Mouse (Mus musculus) heart, embryonic 15.5 days (tissue): Measurements from ENCODE around the gene Ppp5c. TPM values are rescaled to one million over a fixed set of nuclear protein-coding genes. Genes with fewer than 3 reads are reported as not detected.

Experiments
- ATAC-seq: fragments of 200-750 bp; cut with Nextera tagmentation; replicated peaks from 2 replicates; pipeline ENCODE4 v1.8.0; 2017; ENCODE audit warnings: low read depth, moderate TSS enrichment; ENCODE audit not compliant: insufficient number of reproducible peaks, insufficient read depth, low FRiP score
- H3K27ac ChIP-seq: fragments of 300-500 bp; sonication (generic); 2 replicates; pipeline ENCODE4 v1.5.1; 2015; ENCODE audit warnings: mild to moderate bottlenecking, inconsistent platforms
- H3K27me3 ChIP-seq: fragments of 300-500 bp; sonication (generic); 2 replicates; pipeline ENCODE4 v1.6.1; 2015; ENCODE audit warnings: inconsistent platforms
- H3K36me3 ChIP-seq: fragments of 300-500 bp; sonication (generic); 2 replicates; pipeline ENCODE4 v1.6.1; 2015; ENCODE audit warnings: mild to moderate bottlenecking, inconsistent platforms
- H3K4me1 ChIP-seq: fragments of 300-500 bp; sonication (generic); replicated peaks from 2 replicates; pipeline ENCODE4 v1.6.1; 2015; ENCODE audit warnings: inconsistent platforms
- H3K4me2 ChIP-seq: fragments of 300-500 bp; sonication (generic); 2 replicates; pipeline ENCODE4 v1.6.1; 2015; ENCODE audit warnings: inconsistent platforms, mild to moderate bottlenecking, moderate library complexity
- H3K4me3 ChIP-seq: fragments of 300-500 bp; sonication (generic); 2 replicates; pipeline ENCODE4 v1.5.1; 2015; ENCODE audit warnings: mild to moderate bottlenecking, inconsistent platforms
- H3K9ac ChIP-seq: fragments of 300-500 bp; sonication (generic); 2 replicates; pipeline ENCODE4 v1.6.1; 2015; ENCODE audit warnings: mild to moderate bottlenecking, inconsistent platforms
- H3K9me3 ChIP-seq: fragments of 300-500 bp; sonication (generic); replicated peaks from 2 replicates; pipeline ENCODE4 v1.6.1; 2016; ENCODE audit warnings: inconsistent platforms
- WGBS: fragments of 180-500 bp; shearing (Covaris S2); methylation state at CpG from one replicate; pipeline ENCODE4 v1.1.7; 2015; ENCODE audit warnings: mixed read lengths; 5-methylcytosine and 5-hydroxymethylcytosine counted together
- polyA plus RNA-seq: library from polyadenylated mRNA; unstranded; fragments of >200 nt; fragmentation: Nextera tagmentation; extraction: Ambion mirVana; gene quantifications from 2 replicates; pipeline ENCODE4 v1.2.1, GENCODE M21; 2015

Gene Ppp5c
- polyA plus RNA-seq, 1 experiment from 2014 or later: 82.5 TPM

DNA sequence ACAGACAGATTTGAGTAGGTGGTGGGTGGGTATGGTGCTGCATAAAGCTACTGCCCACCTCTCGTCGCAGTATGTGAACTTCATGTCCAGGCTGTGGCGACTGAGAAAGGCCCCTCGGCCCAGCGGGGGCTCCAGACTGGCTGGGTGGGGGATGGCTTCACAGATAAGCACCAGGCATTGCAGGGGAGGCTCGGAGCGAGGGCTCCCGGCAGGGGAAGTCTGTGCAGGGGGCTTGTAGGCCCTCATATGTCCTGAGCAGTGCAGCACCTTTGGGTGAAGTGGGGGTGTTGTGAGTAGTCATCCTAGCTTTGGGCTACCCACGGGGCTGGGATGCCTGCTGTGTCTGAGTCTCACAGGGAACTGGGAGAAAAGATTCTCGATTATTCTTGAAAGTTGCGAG, 22.8 kb upstream of the Ppp5c start:
- WGBS: 55% methylated on average over 11 of the region's 11 CpGs
- H3K9me3 ChIP-seq: no peaks in the 10 kb centered on the region
- no peak overlapping the region for H3K27ac ChIP-seq
- H3K27me3 ChIP-seq: no peaks in the 10 kb centered on the region
- peaks cover 4% of the 10 kb centered on the region for H3K4me1 ChIP-seq
- H3K4me3 ChIP-seq: no peak overlapping the region
- ATAC-seq: 0 out of 2 replicates have a peak, but pooled peaks have one; percentile 7
- H3K36me3 ChIP-seq: peaks cover 69% of the 10 kb centered on the region
- no peak overlapping the region for H3K9ac ChIP-seq
- no peak overlapping the region for H3K4me2 ChIP-seq

DNA sequence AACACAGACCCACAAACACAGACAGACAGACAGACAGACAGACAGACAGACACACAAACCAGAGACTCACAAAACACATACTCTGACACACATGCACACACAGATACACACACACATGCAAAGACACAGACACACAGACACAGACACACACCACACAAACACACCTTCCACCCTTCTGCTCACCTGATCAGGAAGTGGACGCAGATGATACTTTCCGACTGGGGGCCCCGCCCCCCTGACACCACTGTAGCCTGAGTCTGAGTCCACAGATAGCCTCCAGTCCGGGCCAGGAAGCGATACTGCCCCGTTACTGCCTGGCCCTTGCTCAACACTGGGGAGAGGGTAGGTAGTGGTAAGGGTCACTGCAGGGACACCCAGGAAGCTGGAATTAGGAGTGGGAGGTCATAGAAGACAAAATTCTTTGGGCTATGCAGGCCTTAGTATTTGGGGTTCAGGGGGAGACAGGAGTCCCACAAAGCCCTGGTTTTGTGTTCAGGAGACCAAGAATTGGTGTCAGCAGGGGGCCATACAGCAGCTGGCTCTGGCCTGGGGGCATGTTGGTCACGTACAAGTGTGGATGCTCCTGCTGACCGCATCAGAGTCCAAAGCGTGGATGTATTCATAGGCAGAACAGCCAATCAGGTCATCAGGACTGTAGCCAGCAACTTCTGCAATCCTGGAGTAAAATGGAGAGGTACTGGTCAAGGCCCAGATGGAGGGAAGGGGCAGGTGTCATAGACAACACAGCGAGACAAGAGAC, 20.9 kb upstream of the Ppp5c start:
- Histone ChIP-seq H3K9me3 (no peaks in the 10 kb centered on the region), H3K27ac (no peak overlapping the region), H3K27me3 (no peaks in the 10 kb centered on the region), H3K36me3 (peaks cover 70% of the 10 kb centered on the region), H3K4me2 (no peak overlapping the region), H3K4me3 (no peak overlapping the region), H3K9ac (no peak overlapping the region), H3K4me1 (peaks cover 7% of the 10 kb centered on the region)
- no peak for ATAC-seq
- WGBS: 85% methylated on average over 10 of the region's 10 CpGs

DNA sequence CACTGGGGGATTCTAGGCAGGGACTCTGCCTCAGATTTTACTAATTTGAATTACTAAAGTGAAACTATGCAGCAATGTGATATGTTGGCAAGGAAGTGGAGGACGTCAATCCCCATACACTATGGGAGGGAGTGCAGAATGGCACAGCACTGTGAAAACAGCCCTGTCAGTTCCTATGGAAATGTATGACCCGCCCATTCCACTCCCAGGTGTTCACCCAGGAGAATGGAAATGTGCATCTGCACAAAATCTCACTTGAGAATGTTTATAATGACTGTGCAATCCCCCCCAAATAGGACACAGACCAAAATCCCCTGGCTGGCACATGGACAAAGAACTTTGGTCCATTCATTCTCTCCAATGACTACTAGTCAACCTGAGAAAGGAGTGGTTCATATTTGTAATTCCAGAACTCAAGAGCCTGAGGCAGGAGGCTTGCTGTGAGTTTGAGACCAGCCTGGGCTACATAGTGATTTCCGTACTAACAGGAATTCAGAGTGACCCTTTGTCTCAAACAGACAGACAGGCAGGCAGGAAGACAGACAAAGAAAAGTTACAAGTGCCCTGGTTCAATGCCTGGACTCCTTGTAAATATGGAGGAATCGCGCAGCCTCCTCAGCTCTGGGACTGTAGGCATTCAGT, 19.4 kb upstream of the Ppp5c start:
- no peak for ATAC-seq
- 91% methylated on average over 5 of the region's 5 CpGs for WGBS
- peaks cover 77% of the 10 kb centered on the region for H3K36me3 ChIP-seq
- H3K4me1 ChIP-seq: peaks cover 7% of the 10 kb centered on the region
- no peak overlapping the region for H3K9ac ChIP-seq
- H3K27me3 ChIP-seq: no peaks in the 10 kb centered on the region
- H3K4me3 ChIP-seq: no peak overlapping the region
- H3K4me2 ChIP-seq: no peak overlapping the region
- no peaks in the 10 kb centered on the region for H3K9me3 ChIP-seq
- H3K27ac ChIP-seq: no peak overlapping the region

DNA sequence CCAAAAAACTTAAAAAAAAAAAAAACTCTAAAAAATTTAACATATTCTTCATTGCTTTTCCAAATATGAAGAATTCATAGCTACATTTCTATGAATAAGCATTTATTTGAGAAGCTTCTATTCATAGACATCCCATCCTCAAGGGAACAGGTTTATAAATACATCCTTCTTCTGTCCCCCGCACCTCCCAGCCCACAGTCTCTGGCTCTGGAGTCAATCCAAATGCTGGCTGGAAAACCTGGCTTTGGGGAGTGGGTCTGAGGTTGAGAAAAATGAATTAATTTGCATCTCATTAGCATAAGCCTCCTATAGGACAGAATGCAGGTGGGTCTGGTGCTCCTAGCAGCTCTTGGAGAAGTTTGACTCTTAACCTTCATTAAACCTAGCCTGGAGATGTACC, 18.0 kb upstream of the Ppp5c start:
- Histone ChIP-seq H3K9ac (no peak overlapping the region), H3K9me3 (no peaks in the 10 kb centered on the region), H3K36me3 (peaks cover 75% of the 10 kb centered on the region), H3K27ac (no peak overlapping the region), H3K27me3 (no peaks in the 10 kb centered on the region), H3K4me3 (no peak overlapping the region), H3K4me2 (no peak overlapping the region), H3K4me1 (peaks cover 4% of the 10 kb centered on the region; the same call in 1 of the 2 replicates)
- WGBS: 28% methylated on average over 1 of the region's 1 CpGs
- no peak for ATAC-seq

DNA sequence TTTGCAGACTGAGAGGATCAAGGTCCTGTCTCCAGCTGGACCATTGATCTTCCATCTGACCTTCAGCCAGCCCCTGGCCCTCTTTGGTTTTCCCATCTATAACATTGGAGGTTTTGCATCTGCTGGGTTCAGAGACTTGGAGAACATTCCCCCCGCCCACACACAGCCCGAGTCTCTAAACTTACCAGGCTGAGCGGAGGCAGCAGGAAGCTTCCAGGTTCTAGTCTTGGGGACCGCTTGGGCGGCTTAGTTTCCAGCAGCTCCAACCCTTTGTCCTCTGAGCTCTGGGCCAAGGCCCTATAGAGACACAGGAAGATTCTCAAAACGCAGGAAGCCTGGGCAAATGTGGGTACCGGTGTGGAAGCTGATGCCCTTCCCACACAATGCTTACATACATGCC, 11.6 kb upstream of the Ppp5c start:
- Histone ChIP-seq H3K36me3 (peaks cover 88% of the 10 kb centered on the region), H3K4me3 (no peak overlapping the region), H3K9me3 (no peaks in the 10 kb centered on the region), H3K9ac (no peak overlapping the region), H3K4me2 (no peak overlapping the region), H3K27me3 (no peaks in the 10 kb centered on the region), H3K27ac (no peak overlapping the region), H3K4me1 (no peaks in the 10 kb centered on the region)
- WGBS: 91% methylated on average over 7 of the region's 7 CpGs
- ATAC-seq: no peak

DNA sequence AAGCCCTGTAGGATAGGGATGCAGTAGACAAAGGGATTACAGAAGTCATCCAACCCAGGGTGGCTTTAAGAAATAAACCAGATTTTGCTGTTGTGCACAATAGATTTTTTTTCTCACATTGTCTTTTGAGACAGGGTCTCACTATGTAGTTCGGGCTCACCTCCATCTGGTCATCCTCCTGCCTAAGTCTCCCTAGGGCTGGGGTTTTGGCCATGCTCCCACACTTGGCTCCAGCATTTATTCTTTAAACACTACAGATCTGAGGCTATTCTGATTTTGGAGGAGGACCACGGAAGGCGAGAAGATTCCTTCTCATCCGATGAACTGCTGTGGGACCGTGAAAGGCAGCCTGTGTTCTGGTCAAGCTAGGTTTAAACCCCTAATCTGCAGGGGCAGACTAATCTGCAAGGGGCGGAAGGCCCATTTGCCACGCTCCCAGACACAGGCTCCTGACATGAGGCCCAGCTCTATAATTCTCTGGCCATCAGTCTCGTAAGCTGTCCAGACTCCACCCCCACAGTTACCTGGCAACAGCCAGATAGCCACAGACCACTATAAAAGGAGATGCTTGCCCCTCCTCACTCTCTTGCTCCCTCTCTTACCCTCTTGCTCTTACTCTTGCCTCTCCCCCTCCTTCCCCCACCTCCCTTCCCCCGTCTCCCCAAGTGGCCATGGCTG, 10.4 kb upstream of the Ppp5c start:
- no peak; the same call in 1 of the 2 replicates for ATAC-seq
- H3K4me3 ChIP-seq: no peak overlapping the region
- no peak overlapping the region for H3K27ac ChIP-seq
- H3K4me2 ChIP-seq: no peak overlapping the region
- no peaks in the 10 kb centered on the region for H3K4me1 ChIP-seq
- H3K27me3 ChIP-seq: no peaks in the 10 kb centered on the region
- no peaks in the 10 kb centered on the region for H3K9me3 ChIP-seq
- WGBS: 66% methylated on average over 9 of the region's 9 CpGs
- peaks cover 88% of the 10 kb centered on the region for H3K36me3 ChIP-seq
- no peak overlapping the region for H3K9ac ChIP-seq

DNA sequence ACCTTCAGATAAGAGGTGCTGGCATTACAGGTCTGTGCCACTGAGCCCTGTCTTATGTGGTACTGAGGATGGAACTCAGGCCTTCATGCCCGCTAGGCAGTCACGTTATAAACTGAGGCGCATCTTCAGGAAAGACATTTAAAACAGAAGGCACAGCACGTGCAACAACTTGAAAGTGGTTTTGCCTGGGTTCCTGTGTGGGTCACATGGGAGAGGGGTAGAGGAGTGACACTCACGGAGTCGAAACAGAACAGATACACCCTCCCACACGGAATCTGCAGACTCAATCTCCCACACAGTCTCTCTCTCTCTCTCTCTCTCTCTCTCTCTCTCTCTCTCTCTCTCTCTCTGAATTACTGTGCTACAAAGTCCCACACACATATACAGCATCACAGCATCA, 2.5 kb upstream of the Ppp5c start:
- Histone ChIP-seq H3K27me3 (no peaks in the 10 kb centered on the region), H3K4me1 (peaks cover 25% of the 10 kb centered on the region), H3K36me3 (peaks cover 38% of the 10 kb centered on the region), H3K9me3 (no peaks in the 10 kb centered on the region), H3K27ac (no peak overlapping the region), H3K4me3 (no peak overlapping the region), H3K4me2 (no peak overlapping the region), H3K9ac (no peak overlapping the region)
- no peak for ATAC-seq
- 61% methylated on average over 7 of the region's 7 CpGs for WGBS

DNA sequence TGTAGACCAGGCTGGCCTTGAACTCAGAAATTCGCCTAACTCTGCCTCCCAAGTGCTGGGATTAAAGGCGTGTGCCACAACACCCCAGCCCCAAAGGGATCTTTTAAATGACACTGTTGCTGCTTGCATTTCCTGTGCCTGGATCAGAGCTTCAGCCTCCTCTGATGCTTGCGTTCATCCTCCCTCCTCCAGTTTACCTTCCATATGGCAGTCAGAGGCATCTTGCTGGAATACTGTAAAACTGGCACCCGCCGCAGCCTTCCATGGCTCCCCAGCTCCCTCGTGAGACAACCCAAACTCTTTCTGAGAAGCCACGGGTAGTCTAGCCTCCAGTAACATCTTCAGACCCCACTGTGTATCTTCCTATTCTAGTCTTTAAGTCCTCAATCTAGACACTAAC, 1.2 kb upstream of the Ppp5c start:
- Histone ChIP-seq H3K4me3 (no peak overlapping the region), H3K27me3 (no peaks in the 10 kb centered on the region), H3K4me2 (no peak overlapping the region), H3K9ac (no peak overlapping the region), H3K27ac (peak overlapping the region; percentile 88), H3K9me3 (no peaks in the 10 kb centered on the region), H3K36me3 (peaks cover 25% of the 10 kb centered on the region), H3K4me1 (peaks cover 38% of the 10 kb centered on the region)
- 77% methylated on average over 7 of the region's 7 CpGs for WGBS
- ATAC-seq: no peak

DNA sequence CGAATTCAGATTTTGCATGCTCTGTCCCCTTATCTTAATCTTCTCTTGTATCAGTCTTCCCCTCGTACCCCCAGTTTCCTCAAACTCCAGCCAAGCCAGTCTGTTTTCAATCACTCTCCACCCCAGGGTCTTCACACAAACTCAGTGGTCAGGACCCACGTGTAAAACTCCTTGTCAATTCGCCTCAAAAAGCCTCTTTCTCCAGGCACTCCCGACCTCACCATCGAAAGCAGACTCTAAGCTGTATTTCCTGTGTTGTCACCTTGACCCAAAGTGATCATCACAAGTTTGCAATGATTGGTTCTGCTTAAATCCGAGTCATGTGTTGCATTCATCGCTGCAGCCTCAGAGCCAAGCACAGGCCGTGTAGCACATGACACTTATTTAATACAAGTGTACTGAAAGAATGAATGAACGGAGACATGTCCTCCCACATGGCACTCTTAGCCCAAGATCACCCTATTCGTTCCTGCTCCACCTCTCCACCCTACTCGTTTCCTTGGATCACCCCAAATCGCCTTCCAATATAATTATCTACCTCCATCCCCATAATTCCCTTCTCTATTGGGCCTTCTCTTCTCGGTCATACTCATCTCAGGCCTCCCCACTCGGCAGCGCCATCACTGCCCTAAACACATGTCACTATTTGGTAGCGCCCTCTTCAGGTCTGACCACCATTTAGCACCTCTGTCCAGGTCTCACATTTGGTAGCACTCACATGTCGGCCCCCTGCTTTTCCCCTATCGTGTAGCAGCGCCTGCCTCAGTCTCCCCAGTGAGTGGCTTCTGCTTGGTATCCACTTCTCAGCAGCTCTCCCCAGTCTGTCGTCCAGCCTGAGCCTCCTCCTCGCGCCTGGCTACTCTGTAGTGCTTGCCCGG, 775 bp downstream of the Ppp5c start:
- ATAC-seq: peak; percentile 25; the same call in 1 of the 2 replicates
- H3K4me1 ChIP-seq: peaks cover 57% of the 10 kb centered on the region
- no peaks in the 10 kb centered on the region for H3K9me3 ChIP-seq

DNA sequence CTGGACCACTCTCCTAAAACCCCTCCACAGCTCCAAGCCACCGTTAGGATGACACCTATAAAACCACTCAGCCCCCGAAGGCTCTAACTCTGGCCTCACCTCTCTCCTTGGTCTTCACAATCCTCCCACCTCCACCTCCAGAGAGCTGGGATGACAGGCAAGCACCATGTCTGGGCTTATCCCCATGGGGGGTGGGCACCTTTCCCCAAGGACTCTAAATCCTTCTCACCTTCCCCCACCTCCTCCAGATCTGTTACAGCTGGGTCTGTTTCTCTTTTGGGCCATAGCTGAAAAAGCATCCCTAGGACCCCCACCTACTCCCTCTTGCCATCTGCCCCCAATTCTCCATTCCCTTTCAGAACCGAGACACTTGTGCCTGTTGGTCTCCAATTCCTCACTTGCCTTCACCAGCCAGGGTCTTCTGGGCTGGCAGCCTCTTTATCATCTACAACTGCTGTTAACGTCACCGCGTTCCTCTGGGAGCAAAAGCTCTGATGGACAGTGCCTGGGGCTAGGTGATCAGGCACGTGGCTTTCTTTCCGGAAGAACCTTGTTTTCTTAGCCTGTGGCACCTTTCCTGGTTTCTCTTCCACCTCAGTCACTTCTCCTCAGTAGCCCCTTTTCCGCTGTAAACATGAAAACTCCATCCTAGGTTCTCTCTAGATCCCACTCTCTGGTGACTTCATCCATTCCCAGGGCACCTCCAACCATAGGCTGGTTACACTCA, 1.7 kb downstream of the Ppp5c start:
- ATAC-seq: no peak
- WGBS: 50% methylated on average over 9 of the region's 9 CpGs
- peaks cover 14% of the 10 kb centered on the region for H3K36me3 ChIP-seq
- H3K4me3 ChIP-seq: peak overlapping the region; percentile 82
- no peaks in the 10 kb centered on the region for H3K27me3 ChIP-seq
- H3K9ac ChIP-seq: peak overlapping the region; percentile 87
- H3K4me2 ChIP-seq: peak overlapping the region; percentile 78
- peaks cover 60% of the 10 kb centered on the region for H3K4me1 ChIP-seq
- H3K27ac ChIP-seq: peak overlapping the region; percentile 88; the same call in 1 of the 2 replicates
- no peaks in the 10 kb centered on the region for H3K9me3 ChIP-seq

More for the DNA sequence above, 775 bp downstream of the Ppp5c start:
- H3K4me2 ChIP-seq: peak overlapping the region; percentile 78
- 2% methylated on average over 24 of the region's 24 CpGs for WGBS
- H3K27ac ChIP-seq: peak overlapping the region; percentile 88
- peak overlapping the region; percentile 82 for H3K4me3 ChIP-seq
- H3K9ac ChIP-seq: peak overlapping the region; percentile 87
- H3K27me3 ChIP-seq: no peaks in the 10 kb centered on the region
- H3K36me3 ChIP-seq: peaks cover 12% of the 10 kb centered on the region
